Mouse (Mus musculus) bone marrow macrophage, adult 2 months (primary cell): Measurements from ENCODE around the gene Rin3.

Experiments used
- CTCF ChIP-seq: IDR thresholded peaks from 2 replicates; pipeline ENCODE4 v1.5.1; 2012; ENCODE audit warnings: low read depth, mild to moderate bottlenecking, low read length, moderate library complexity
- POLR2A ChIP-seq: IDR thresholded peaks from 2 replicates; pipeline ENCODE4 v1.6.1; 2012; ENCODE audit warnings: mild to moderate bottlenecking, low read depth, low read length, borderline replicate concordance

GRCm38 (mm10) chr12:102394496-102394895, 111.6 kb downstream of the Rin3 start:
- no peak for TF ChIP-seq CTCF
- no peak for TF ChIP-seq POLR2A
